Mouse (Mus musculus): ENCODE data around the gene Ufd1. TPM values are rescaled to one million over a fixed set of nuclear protein-coding genes. Genes with fewer than 3 reads are reported as not detected.

The Ufd1 gene
- polyA plus RNA-seq, 1 experiment from 2014 or later, result 113 TPM

DNA sequence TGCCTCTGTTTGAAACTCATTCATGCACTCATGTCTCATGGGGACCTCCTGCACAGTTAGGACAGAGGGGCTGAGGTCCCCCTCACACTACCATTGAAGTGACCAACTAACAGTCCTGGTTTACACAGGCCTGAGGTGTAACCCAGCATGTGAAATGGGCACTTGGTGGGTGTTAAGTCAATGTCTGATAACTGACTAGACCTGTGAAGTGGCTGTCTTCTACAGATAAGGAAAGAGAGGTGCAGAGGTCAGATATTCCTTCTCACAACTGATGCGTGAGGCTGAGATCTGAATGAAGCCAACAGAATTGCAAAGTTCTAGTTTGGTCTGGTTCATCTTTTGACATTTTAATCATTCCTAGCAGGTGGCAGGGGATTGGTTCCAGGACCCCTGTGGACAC is 26.1 kb upstream of the Ufd1 start:
- H3K9me3 ChIP-seq, result no peaks in the 10 kb centered on the region
- H3K4me3 ChIP-seq (replicated peaks), result no peak overlapping the region
- H3K9ac ChIP-seq, result no peak overlapping the region
- no peak overlapping the region for H3K4me2 ChIP-seq
- H3K4me1 ChIP-seq, result no peaks in the 10 kb centered on the region
- H3K27ac ChIP-seq, result no peak overlapping the region
- 71% methylated on average over 1 of the region's 1 CpGs for WGBS
- H3K36me3 ChIP-seq (replicated peaks), result peaks cover 80% of the 10 kb centered on the region
- no peak for ATAC-seq (ENCODE audit: low FRiP score)
- H3K27me3 ChIP-seq, result no peaks in the 10 kb centered on the region

DNA sequence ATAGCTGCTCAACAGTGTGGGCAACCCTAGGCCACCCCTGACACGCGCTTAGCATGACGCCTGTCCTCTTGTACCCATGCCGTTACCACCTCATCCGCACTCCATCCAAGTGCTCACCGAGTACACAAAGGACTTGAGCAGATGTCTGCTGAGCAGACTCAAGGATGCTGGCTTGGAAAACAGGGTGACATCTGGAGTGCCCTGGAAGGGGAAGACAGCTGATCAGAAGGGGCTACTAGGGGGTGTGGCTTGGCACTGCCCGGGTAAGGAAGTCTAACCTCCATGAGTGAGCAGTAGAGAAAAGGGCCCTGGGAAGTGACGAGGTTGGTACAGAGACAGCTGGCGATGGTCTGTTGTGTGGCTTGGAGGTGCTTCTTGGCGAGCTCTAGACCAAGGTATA is 24.9 kb upstream of the Ufd1 start:
- 95% methylated on average over 10 of the region's 10 CpGs for WGBS
- Histone ChIP-seq H3K4me3 (replicated peaks) (no peak overlapping the region), H3K27me3 (no peaks in the 10 kb centered on the region), H3K36me3 (replicated peaks) (peaks cover 84% of the 10 kb centered on the region), H3K9me3 (no peaks in the 10 kb centered on the region), H3K9ac (no peak overlapping the region), H3K27ac (no peak overlapping the region), H3K4me2 (no peak overlapping the region), H3K4me1 (no peaks in the 10 kb centered on the region)
- no peak for ATAC-seq (ENCODE audit: low FRiP score)

DNA sequence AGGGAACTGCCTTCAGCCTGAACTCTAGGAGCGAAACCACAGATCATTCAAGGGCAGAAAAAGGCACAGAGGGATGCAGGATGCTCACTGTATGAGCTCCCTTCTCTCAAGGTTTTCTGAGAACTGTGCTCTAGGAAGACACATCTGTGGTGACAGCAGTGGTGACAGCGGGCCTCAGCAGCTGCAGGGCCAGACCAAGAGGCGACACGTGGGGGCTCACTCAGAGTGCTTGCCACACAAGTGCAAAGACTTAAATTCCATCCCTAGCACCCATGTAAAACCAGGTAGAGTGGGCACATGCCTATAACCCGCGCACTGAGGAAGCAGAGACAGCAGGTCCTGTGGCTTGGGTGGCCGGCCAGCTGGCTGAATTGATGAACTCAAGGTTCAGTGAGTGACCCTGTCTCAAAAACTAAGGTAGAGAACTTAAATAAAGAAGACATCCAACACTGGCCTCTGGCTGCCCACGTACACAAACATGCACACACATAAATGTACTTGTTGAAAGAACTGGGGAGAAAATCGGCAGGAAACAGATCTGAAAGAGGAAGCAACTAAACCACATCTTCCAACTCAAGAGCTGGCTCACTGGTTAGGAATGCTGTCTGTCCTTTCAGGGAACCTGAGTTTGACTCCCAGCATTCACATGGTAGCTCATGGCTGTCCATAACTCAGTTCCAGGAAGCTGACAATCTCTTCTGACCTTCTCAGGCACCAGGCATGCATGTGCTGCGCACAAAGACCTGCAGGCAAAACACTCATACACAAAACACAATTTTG is 22.8 kb upstream of the Ufd1 start:
- H3K4me3 ChIP-seq (replicated peaks), result no peak overlapping the region
- 93% methylated on average over 10 of the region's 10 CpGs for WGBS
- no peak overlapping the region for H3K27ac ChIP-seq
- no peaks in the 10 kb centered on the region for H3K4me1 ChIP-seq
- no peak for ATAC-seq (ENCODE audit: low FRiP score)
- H3K4me2 ChIP-seq, result no peak overlapping the region
- H3K27me3 ChIP-seq, result no peaks in the 10 kb centered on the region
- peaks cover 85% of the 10 kb centered on the region for H3K36me3 ChIP-seq (replicated peaks)
- H3K9me3 ChIP-seq, result no peaks in the 10 kb centered on the region
- H3K9ac ChIP-seq, result no peak overlapping the region

DNA sequence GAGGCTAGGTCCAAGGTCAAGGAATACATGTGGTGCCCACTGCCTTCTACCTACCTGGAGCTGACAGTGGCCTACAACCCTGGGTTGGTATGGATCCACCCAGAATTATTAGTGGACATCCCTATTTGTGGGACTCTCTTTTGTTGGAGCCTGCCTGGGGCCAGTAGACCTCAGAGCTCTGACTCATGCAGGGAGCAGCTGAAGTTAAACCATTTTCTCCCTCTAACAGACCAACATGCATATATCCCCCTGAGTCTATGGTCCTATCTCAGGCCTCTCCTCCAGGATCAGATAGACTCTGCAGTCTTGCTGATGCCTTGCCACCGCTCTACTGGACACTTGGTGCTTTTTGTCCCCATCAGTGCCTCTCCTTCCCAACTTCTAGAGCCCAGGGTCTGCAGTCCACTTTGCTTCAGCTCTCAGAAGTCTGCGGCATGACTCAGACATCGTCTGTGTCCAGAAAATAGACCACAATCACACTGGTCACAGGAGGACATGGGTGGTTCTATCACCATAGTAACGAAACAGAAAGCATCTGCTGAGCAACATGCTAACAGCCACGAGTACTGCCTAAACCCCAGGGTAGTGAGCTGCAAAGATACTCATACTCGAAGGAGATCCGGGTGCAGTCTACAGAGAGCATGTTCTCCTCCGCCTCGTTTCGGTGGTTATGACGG is 16.2 kb upstream of the Ufd1 start:
- H3K27ac ChIP-seq, result no peak overlapping the region
- peaks cover 88% of the 10 kb centered on the region for H3K36me3 ChIP-seq (replicated peaks)
- no peak overlapping the region for H3K4me2 ChIP-seq
- no peak overlapping the region for H3K4me3 ChIP-seq (replicated peaks)
- H3K4me1 ChIP-seq, result no peaks in the 10 kb centered on the region
- H3K27me3 ChIP-seq, result no peaks in the 10 kb centered on the region
- WGBS, result 93% methylated on average over 11 of the region's 11 CpGs
- H3K9me3 ChIP-seq, result no peaks in the 10 kb centered on the region
- no peak for ATAC-seq (ENCODE audit: low FRiP score)
- H3K9ac ChIP-seq, result no peak overlapping the region

DNA sequence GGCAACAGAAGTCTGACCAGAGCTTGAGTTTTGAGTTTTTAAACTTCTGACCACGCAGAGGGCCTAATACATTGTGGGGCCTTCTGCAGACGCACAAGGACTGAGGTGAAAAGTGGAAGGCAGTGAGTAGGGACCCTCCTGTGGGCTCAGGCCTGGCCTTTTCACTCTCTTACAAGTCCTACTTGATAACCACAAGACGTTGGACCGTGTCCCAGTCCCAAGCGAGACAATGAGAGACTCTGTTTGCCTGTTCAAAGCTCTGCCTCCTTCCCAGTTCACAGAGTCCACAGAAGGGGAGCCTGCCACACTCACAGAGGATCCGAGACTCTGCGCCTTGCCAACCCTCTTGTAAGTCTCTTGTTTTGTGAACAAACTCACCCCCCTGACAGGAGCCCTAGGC is 14.9 kb upstream of the Ufd1 start:
- no peaks in the 10 kb centered on the region for H3K9me3 ChIP-seq
- H3K36me3 ChIP-seq (replicated peaks), result peaks cover 88% of the 10 kb centered on the region
- ATAC-seq (ENCODE audit: low FRiP score), result no peak

DNA sequence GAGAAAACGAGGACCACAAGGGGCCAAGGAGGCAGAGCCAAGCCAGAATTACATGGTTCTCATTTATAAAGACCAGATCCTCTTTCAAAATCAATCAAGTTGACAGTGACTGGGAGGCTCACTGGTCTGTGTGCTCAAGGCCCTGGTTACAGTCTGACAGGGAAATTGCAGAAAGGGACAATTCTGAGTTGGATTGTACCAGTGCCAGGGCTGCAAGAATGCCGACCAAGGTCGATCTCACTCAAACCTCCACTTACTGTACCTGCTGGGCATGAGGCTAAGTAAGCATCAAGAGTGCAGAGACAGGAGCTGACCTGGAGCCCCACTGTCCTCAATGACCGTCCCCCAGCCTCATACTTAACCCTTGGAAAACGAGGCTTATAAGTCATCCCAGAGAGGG is 13.4 kb upstream of the Ufd1 start:
- H3K36me3 ChIP-seq (replicated peaks), result peaks cover 77% of the 10 kb centered on the region
- 94% methylated on average over 5 of the region's 5 CpGs for WGBS
- H3K9ac ChIP-seq, result no peak overlapping the region
- H3K4me1 ChIP-seq, result no peaks in the 10 kb centered on the region
- no peaks in the 10 kb centered on the region for H3K9me3 ChIP-seq
- H3K4me2 ChIP-seq, result no peak overlapping the region
- H3K27me3 ChIP-seq, result no peaks in the 10 kb centered on the region
- no peak overlapping the region for H3K27ac ChIP-seq
- no peak for ATAC-seq (ENCODE audit: low FRiP score)
- no peak overlapping the region for H3K4me3 ChIP-seq (replicated peaks)

More for the DNA sequence above, 14.9 kb upstream of the Ufd1 start:
- Histone ChIP-seq H3K4me1 (no peaks in the 10 kb centered on the region), H3K27me3 (no peaks in the 10 kb centered on the region), H3K9ac (no peak overlapping the region), H3K27ac (no peak overlapping the region), H3K4me2 (no peak overlapping the region), H3K4me3 (replicated peaks) (no peak overlapping the region)
- WGBS, result 89% methylated on average over 7 of the region's 7 CpGs

DNA sequence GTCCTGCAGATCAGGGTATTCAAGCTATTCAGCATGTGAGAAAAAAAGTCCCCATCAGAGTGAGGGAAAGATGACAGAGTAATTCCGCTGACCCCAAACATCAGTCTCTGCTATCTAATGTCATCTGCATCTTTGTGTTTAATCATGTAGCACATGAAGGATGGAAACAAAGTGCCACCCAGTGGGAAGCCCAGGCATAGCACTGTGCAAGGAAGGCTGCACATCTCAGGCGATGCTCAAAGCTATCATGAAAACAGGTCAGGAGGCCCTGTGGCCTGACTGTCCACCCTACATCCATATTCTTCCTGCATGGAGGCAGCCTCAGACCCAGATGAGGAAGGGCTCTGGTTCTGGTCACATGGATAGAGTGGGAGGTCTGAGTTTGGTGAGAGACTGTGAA is 12.7 kb upstream of the Ufd1 start:
- Histone ChIP-seq H3K27ac (no peak overlapping the region), H3K4me1 (no peaks in the 10 kb centered on the region), H3K27me3 (no peaks in the 10 kb centered on the region), H3K9me3 (no peaks in the 10 kb centered on the region), H3K9ac (no peak overlapping the region), H3K4me2 (no peak overlapping the region), H3K36me3 (replicated peaks) (peaks cover 73% of the 10 kb centered on the region), H3K4me3 (replicated peaks) (no peak overlapping the region)
- 0 out of 2 replicates have a peak, but pooled peaks have one; percentile 39 for ATAC-seq (ENCODE audit: low FRiP score)
- 75% methylated on average over 2 of the region's 2 CpGs for WGBS

DNA sequence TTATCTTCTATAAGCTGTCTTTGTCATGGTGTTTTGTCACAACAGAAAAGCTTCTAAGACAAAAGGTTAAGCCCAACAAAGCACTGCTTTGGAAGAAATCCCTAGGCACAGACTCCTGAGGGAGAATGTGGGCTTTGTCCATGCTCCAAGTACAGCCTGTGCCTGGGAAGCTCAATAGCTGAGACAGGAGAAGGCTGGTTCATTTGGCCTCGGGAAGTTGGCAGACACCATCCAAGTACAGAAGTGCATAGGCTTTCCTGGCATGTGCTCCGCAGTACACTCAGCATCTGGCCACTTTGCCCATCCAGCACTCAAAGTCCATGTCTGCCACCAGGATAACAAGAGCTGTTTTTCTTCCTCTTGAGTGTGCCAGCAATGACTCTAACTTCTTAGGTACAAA is 5.8 kb upstream of the Ufd1 start:
- Histone ChIP-seq H3K9me3 (no peaks in the 10 kb centered on the region), H3K27me3 (no peaks in the 10 kb centered on the region), H3K36me3 (replicated peaks) (peaks cover 57% of the 10 kb centered on the region), H3K4me3 (replicated peaks) (no peak overlapping the region), H3K9ac (no peak overlapping the region), H3K4me2 (no peak overlapping the region), H3K4me1 (peaks cover 6% of the 10 kb centered on the region; the same call in 1 of the 2 replicates), H3K27ac (no peak overlapping the region)
- no peak for ATAC-seq (ENCODE audit: low FRiP score)
- 95% methylated on average over 2 of the region's 2 CpGs for WGBS

DNA sequence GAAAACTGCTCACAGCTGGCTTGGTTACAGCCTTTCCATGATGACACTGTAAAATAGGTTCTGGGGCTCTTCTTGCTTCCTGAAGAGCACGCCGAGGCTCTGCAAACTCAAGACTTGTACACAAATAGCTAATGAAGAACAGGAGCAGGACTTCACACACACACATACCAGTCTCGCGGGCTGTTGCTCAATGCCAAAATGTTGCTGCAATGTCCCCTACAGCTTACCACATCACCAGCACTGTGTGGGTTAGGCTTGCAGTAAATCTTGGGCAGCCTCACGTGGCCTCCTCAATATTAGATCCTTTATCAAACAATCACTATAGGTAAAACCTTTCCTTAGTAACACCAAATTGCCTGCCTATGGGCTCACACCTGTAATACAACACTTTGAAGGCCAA is 2.6 kb upstream of the Ufd1 start:
- Histone ChIP-seq H3K27ac (no peak overlapping the region), H3K4me1 (peaks cover 21% of the 10 kb centered on the region), H3K4me3 (replicated peaks) (no peak overlapping the region), H3K4me2 (no peak overlapping the region), H3K27me3 (no peaks in the 10 kb centered on the region), H3K9me3 (no peaks in the 10 kb centered on the region), H3K36me3 (replicated peaks) (peaks cover 44% of the 10 kb centered on the region), H3K9ac (no peak overlapping the region)
- 92% methylated on average over 5 of the region's 5 CpGs for whole genome bisulfite sequencing
- ATAC-seq (ENCODE audit: low FRiP score), result no peak

DNA sequence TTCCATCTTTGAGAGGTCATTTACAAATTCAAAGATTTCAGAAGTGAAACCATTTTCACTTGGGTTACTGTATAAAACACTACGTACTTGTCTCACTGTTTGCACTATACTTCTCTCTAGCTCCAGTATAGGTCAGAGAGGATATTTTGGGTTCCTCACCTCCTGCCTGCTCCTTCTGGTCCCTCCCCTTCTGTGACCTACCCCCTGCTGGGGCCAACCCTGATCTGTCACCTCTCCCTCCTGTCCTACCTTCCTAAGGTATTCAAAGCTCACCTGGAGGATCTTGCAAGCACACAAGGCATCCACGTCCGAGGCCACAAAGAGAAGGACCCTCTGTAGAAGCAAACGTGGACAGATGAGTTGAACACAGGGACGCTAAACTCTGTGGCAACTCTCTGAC is 547 bp upstream of the Ufd1 start:
- H3K27me3 ChIP-seq, result no peaks in the 10 kb centered on the region
- 5% methylated on average over 5 of the region's 5 CpGs for WGBS
- H3K4me2 ChIP-seq, result peak overlapping the region; percentile 74
- H3K9me3 ChIP-seq, result no peaks in the 10 kb centered on the region
- peak overlapping the region; percentile 82 for H3K4me3 ChIP-seq (replicated peaks)
- ATAC-seq (ENCODE audit: low FRiP score), result peak; percentile 8
- H3K9ac ChIP-seq, result peak overlapping the region; percentile 59
- peaks cover 21% of the 10 kb centered on the region for H3K4me1 ChIP-seq
- H3K36me3 ChIP-seq (replicated peaks), result peaks cover 46% of the 10 kb centered on the region
- H3K27ac ChIP-seq, result no peak overlapping the region

DNA sequence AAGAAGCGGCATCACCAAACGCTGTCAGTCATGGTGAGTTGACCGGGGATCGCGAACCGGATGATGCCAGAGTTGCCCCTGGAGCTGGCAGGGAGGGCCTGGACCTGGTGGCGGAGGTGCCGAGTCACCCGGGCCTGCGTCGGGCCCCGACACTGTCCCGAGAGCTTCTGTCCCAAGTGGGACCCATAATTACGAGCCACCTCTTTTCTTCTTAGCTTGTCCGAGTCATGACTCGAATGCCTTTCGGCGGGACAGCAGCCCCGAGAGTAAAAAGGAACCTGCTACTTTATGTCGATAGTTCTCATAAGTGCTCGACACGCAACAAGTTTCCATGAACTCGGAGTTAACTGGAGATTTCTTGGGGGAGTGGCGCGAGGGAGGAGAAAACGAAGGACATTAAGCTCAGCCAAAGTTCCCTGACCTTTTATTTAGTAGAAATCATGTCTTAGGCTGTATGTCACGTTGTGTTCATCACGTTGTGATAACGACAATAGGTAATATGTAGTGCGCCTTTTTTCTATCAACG is 869 bp downstream of the Ufd1 start:
- 2% methylated on average over 31 of the region's 31 CpGs for WGBS
- no peaks in the 10 kb centered on the region for H3K27me3 ChIP-seq
- peaks cover 46% of the 10 kb centered on the region for H3K36me3 ChIP-seq (replicated peaks)
- H3K4me3 ChIP-seq (replicated peaks), result peak overlapping the region; percentile 82
- peak overlapping the region; percentile 80 for H3K9ac ChIP-seq
- peak; percentile 47 for ATAC-seq (ENCODE audit: low FRiP score)
- H3K27ac ChIP-seq, result peak overlapping the region; percentile 72; the same call in 1 of the 2 replicates
- peak overlapping the region; percentile 74 for H3K4me2 ChIP-seq
- peaks cover 21% of the 10 kb centered on the region for H3K4me1 ChIP-seq
- no peaks in the 10 kb centered on the region for H3K9me3 ChIP-seq

DNA sequence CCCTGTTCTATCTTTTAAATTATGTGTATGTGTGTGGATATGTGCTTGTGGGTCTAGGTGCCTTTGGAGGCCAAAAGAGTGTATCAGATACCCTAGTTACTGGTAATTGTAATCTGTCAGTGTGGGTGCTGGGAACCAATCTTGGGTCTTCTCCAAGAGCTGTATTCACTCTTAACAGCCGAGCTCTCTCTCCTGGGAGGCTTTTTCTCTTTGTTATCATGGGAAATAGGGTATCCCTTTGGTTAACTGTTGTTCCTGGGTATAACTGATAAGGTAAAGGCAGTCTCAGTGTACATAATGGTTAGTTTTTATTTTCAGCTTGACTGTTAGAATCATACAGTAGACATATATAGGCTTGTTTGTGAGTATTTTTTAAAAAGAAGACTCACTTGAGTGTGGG is 10.8 kb downstream of the Ufd1 start:
- 79% methylated on average over 1 of the region's 1 CpGs for WGBS
- Histone ChIP-seq H3K36me3 (replicated peaks) (peaks cover 98% of the 10 kb centered on the region), H3K4me2 (no peak overlapping the region), H3K4me3 (replicated peaks) (no peak overlapping the region), H3K4me1 (no peaks in the 10 kb centered on the region), H3K9me3 (no peaks in the 10 kb centered on the region), H3K27me3 (no peaks in the 10 kb centered on the region), H3K9ac (no peak overlapping the region), H3K27ac (no peak overlapping the region)
- no peak for ATAC-seq (ENCODE audit: low FRiP score)

Data from forebrain, embryonic 12.5 days (tissue).